Mouse (Mus musculus) megakaryocyte, adult 5-6 weeks (primary cell): ENCODE data around the gene Slc2a4. TPM values are rescaled to one million over a fixed set of nuclear protein-coding genes. Genes with fewer than 3 reads are reported as not detected.
"Not testable (repeated sequence)": the region's sequence is repeated elsewhere in the genome, so short reads cannot be mapped to it uniquely, and the experiment has no call there.

Experiments
- ATAC-seq: 2 replicates; pipeline ENCODE4 v1.8.0; 2016; ENCODE audit warnings: mild to moderate bottlenecking, inconsistent platforms; ENCODE audit not compliant: poor library complexity, severe bottlenecking
- total RNA-seq, 2 experiments: library from RNA; stranded (forward) in 1 of 2; stranded (reverse) in 1 of 2; fragments of 153-499, 151-499 nt in 1 of 2; fragments of 221-1000, 200-1000 nt in 1 of 2; gene quantifications; 2 replicates each; pipeline versions ENCODE4 v1.2.3 to v1.2.4; 2015 to 2017

Gene Slc2a4
- total RNA-seq, 2 experiments from 2014 or later = 0.07 TPM; not detected in 1

DNA sequence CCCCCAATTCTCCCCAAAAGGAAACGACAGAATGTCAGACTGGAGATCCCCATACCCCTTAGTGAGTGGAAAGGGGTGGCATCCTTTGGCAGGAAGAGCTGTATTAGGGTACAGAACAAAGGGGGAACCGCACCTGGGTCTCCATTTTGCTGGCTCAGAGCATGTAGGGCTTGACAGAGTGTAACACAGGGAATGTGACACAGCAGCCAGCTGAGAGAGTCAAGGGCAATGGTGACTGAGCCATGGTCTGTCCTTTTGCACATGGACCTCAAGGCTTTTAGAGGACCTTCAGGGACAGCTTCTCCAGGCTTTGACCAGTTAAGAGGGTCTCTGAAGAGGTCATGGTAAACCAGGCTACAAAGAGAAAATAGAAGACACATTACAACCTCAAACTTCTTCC lies 26.9 kb upstream of the Slc2a4 start:
- no peak for ATAC-seq

DNA sequence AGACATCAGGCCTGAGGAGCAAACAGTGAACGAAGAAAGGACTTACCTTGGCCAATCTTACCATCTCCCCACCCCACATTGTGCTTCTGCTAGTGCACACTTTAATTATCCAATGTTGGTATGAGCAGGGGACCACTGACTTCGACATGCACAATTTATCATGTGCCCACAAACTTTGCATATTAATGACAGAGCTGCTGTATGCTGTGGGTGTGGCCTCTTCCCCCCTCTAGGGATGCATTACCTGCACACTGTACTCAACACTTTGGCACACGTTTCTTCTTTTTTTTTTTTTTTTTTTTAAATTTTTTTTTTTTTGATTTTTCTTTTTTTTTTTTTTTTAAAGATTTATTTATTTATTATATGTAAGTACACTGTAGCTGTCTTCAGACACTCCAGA lies 22.8 kb upstream of the Slc2a4 start:
- ATAC-seq = no peak

DNA sequence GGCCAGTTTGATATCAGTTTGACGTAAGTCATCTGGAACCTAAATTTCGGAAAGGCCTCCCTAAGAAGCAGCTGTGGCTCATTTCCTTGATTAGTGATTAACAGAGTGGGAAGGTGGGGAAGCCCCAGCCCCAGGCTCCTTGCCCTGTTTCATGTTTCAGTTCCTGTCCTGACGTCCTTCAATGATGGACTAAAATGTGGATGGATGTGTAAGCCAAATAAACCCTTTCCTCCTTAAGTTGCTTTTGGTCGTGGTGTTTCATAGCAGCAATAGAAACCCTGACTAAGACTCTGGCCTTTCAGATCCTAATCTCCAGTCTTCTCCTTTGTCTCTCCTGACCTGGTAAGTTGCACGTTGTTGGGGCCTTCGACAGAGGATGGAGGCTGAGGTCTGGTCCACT lies 22.2 kb upstream of the Slc2a4 start:
- no peak for ATAC-seq

DNA sequence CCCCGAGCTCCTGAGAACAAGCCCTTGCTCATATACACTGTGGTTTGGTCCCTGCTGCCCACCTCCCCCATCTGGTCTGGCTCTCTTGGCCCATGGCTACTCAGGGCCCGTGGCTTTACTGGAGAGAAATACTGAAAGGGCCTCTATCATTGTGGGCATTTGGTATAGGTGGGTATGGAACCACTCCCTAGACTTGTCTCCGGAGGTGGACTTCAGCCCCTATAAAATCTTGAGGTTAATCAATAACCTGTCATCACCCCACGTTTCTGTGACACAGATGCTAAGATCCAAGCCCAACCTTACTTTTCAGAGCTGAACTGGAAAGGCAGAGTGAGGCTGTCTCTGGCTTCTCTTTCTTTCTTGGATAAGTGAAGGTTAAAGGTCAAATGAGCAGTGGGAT lies 20.8 kb upstream of the Slc2a4 start:
- ATAC-seq = no peak

DNA sequence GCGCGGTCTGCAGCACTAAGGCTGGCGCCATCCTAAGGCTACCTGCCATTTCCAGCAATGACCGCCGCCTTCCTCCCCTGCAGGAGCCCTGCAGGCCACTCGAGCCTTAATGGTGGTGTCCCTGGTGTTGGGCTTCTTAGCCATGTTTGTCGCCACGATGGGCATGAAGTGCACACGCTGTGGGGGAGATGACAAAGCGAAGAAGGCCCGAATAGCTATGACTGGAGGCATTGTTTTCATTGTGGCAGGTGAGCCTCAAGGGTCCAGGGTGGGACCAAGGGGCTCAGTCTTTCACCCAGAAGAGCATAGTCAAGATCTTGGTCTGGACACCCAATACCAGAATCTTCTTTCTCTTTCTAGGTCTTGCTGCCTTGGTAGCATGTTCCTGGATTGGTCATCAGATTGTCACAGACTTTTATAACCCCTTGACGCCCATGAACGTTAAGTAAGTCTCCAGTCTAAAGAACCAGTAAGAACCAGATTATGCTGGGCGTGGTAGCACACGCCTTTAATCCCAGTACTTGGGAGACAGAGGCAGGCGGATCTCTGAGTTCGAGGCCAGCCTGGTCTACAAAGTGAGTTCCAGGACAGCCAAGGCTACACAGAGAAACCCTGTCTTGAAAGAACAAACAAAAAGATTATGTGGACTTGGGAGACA lies 19.0 kb upstream of the Slc2a4 start:
- no peak for ATAC-seq

DNA sequence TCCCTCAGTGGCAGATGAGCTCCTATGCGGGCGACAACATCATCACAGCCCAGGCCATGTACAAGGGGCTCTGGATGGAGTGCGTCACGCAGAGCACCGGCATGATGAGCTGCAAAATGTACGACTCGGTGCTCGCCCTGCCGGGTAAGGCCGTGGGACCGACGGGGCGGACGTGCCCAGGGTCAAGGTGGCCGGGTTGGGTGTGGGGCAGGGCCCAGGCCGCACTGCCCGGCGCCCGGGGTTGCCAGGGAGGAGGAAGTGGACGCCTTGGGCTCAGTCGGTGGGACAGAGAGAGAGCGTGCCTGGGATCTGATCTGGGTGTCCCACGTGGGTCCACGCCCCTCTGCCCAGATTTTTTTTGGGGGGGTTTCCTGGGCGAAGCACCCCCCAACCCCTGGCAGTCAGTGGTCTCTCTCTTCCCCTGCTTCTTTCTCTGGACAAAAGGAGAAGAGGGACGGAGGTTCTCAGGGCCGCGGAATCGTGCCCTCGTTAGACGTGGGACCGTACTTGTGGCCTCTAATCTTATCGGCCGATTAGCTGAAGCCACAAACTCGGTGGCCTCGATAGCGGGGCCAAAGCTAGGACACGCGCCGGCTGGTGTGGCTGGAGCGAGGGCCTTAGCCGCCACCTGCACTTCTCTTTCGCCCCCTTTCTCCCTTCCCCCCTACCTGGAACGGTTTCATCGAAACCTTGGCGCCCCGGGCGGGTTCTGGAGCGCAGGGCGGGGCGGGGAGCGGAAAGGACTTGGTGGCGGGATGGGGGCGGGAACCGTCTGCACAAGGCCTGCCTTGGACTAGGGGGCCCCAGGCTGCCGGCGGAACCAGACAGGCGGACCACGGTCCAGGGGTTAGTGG lies 18.2 kb upstream of the Slc2a4 start:
- ATAC-seq = peak; percentile 78

DNA sequence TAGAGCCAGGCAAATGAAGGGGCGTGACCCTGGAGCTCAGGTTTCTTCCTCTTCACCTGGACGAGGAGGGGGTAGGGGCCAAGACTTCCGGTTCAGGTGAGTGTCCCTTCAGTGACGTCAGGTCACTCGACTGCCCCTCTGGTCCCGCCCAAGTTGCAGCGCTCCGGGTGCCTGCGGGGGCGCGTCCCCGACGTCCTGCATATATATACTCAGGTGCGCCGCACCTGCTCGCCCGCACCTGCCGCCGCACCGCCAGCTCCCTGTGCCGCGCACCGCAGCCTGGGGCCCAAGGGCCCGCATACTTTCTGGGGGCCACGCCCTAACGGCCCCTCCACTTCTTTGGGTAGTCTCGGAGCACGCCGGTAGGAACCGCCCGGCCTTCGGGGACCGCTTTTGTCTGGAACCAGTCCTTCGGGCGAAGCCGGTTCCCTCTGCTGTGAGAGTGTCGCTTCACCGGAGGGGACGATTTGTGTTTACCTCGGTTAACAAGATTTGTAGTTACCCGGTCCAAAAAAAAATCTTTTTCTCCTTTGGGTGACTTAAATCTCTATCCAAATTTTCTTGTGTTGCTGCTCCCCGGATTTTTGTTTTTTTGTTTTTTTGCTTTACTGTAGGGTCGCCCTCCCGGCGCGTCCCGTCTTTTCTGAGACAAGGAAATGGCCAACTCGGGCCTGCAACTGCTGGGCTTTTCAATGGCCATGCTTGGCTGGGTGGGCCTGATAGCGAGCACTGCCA lies 17.4 kb upstream of the Slc2a4 start:
- ATAC-seq = no peak

DNA sequence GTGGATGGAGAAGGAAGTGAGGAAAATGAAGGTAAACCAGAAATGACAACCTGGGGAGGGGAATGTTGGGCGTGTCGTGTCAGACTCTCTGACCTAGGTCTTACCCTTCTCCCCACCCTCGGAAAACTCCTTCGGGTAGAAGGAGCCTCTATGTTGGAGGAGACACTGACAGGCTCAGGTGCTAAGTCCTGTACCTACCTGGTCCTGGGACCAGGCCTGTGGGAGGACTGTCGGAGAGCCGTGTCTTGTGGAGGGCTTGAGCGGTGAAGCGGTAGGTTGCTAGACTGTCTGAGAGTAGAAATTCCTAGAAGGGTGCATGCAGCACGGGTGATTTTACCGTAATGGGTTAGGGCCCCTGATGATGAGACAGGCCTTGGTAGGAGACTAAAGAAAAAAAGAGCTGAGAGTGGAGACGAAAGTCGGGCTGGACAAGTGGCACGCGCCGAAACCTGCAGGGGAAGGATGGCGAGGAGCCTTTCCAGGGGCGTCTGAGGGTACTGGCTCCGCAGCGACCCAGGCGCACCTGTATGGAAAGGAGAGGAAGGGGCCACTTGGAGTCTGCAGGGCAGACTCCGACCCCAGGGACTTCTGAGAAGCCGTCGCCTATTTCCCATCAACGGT lies 16.8 kb upstream of the Slc2a4 start, which contains the start of gene Cldn7:
TSS of gene Cldn7 (plus strand) at position 130 of the 621 bp plus-strand sequence.
- no peak for ATAC-seq

DNA sequence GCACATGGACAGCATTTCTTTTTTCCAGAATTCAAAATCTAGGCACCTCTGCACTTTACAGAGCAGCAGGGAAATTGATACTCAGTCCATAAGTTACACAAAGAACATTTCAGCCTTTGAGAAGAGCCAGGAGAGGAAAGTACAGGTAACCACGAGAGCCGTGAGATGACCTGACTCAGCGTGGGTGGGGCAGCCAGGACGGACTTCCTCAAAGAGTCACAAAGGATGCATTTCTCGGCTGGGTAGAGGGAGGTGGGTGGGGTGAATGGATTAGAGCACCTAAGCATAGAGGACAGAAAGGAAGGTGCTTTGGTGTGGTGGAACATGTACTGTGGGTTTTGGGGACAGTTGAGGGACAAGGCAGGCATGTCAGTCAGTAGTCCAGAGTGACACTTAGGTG lies 13.9 kb upstream of the Slc2a4 start:
- ATAC-seq = peak; percentile 62

DNA sequence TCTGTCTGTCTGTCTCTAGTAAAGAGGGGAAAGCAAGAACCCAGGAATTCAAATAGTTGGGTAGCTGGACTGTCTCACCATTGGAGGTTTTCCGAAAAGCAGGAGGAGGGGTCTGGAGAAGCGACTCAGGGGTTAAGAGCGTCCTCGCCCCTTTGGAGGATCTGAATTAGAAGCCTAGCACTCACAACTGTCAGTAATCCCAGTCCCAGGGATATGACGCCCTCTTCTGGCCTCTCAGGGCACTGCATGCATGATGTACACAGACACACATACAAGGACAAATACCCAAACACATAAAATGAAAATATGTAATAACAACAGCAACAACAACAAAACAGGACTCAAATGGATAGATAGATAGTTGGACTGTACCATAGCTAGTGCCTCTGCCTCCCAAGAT lies 12.6 kb upstream of the Slc2a4 start:
- ATAC-seq = no peak

DNA sequence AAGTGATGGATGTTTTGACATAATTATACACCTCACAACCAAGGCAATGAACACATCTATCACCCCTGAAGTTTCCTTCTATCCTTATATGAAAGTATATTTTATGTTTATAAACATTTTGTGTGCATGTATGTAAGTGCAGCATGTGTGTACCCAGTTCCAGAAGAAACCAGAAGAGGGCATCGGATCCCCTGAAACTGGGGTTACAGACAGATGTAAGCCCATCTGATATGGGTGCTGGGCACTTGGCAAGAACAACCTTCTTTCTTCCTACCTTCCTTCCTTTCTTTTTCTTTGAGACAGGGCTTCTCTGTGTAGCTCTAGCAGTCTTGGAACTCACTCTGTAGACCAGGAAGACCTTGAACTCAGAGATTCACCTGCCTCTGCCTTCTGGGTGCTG lies 8.2 kb upstream of the Slc2a4 start:
- no peak for ATAC-seq

DNA sequence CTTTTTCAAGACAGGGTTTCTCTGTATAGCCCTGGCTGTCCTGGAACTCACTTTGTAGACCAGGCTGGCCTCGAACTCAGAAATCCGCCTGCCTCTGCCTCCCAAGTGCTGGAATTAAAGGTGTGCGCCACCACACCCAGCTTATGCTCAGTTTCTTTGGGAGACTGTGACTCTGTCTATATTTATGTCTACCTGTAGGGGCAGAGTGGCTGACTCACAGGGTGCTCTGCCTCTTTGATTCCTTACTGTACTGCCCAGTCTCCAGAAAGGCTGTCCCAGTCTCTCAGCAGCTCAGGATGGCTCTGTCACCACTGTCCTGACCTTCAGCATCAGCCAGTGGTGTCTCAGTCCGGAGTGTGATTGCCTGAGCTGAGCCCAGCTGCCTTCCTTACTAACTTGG lies 7.6 kb upstream of the Slc2a4 start:
- ATAC-seq = not testable (repeated sequence)

DNA sequence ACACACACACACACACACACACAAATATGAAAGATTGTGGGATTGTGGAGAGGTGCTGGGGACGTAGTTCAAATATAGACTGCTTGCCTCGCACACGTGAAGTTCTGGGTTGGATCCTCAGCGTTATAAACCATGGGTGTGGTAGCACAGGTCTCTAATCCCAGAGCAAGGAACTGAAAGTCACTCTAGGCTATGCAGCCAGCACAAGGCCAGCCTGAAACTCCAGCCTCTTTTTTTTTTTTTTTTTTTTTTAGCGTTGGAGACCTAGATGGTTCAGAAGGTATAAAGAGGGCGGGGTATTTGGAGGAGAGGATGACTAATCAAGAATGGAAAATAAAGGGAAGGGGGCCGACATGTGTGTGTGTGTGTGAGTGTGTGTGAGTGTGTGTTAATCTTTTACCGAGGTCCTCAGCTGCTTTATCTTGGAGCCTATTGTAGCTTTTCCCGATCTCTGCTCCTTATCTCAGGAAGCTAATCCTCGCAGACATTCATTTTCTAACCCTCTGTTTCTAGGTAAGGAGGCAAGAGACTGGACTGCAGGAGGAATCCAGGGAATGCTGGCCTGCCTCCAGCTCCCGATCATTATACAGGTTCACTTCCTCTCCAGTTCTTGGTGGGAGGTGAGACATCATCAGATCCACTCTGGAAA lies 5.4 kb upstream of the Slc2a4 start:
- no peak for ATAC-seq

DNA sequence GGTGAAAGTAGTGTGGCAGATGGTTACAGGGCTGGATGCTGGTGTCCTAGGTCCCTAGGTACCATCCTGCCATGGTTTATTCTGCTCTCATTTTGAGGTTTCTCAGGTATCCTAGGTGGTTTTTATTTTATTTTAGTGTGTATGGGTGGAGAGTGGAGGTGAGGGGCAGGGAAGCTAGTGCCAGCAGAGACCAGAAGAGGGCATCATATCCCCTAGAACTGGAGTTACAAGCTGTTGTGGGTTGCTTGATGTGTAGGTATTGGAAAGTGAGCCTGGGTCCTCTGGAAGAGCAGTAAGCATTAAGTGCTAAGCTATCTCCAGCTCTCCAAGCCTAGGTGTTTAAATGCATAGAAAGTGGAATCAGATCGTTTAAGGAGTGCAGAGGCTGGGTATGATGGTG lies 4.3 kb upstream of the Slc2a4 start:
- no peak for ATAC-seq

DNA sequence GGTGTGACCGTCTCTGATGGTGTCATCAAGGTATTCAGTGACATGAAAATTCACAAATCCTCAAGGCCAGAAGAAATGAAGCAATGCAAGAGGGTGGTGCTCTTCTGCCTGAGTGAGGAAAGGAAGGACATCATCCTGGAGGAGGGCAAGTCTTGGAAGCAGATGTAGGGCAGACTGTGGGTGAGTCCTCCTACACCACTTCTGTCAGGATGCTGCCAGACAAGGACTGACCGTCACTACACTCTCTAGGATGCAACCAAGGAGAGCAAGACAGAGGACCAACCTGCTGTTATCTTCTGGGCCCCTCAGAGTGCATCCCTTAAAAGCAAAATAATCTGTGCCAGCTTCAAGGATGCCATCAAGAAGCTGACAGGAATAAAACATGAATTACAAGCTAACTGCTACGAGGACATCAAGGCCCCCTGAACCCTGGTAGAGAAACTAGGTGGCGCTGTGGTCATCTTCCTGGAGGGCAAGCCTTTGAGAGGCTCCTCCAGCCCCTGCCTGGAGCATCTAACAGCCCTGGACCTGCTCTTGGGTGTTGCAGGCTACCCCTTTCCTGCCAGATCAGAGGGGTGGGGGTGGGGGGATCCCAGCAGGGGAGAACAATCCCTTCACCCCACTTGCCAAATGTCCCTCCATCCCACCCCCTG lies 2.9 kb upstream of the Slc2a4 start:
- ATAC-seq = no peak

DNA sequence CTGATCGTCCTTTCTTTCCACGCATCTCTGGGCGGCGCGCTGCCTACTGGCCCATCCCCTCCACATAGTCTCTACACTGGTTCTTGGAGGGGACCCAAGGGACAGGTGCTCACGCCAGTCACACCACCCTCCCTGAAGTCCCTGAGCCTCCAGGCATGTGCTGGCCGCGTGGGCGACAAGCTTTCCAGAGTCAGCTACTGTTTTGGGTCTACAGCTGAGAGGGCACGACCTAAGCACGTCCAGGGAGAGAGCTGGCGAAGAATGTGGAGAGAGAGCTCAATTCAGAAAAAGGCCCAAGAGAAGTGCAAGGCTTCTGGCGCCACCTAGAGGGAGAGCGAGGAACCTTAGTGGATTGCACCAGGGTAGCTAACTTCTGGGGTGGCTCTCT lies 769 bp upstream of the Slc2a4 start:
- ATAC-seq = peak; percentile 81

DNA sequence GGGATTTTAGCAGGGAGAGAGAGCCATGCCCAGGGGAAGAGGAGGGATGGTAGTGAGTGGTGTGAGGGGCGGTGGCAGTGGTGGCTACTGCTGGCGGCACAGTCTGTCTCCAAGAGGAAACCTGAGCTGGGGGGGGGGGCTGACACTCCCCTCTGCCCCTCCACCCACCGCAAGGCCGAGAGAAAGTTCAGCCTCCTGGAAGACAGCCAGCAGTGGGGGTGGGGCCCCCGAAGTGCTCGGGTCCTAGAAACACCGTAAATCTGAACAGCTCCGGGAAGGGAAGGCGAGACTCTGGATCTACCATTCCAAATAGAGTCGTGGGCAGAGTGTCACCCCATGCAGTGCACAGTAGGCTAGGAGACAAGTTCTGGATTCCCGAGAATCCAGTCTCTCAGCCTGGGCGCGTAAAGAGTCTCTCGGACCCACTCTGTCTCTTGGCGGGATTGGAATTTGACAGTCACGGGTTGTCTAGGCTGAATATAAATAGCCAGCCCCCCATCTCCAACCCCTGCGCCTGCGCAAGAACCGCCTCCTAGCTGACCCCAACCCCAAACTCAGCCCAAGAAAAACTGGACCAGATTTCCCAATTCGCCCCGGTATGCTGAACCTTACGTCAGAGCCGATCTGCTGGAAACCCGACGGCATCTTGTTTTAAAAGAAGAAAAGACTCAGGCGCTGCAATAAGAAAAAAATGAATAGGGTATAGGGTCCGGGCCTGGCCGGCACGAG lies 487 bp downstream of the Slc2a4 start:
- no peak for ATAC-seq

DNA sequence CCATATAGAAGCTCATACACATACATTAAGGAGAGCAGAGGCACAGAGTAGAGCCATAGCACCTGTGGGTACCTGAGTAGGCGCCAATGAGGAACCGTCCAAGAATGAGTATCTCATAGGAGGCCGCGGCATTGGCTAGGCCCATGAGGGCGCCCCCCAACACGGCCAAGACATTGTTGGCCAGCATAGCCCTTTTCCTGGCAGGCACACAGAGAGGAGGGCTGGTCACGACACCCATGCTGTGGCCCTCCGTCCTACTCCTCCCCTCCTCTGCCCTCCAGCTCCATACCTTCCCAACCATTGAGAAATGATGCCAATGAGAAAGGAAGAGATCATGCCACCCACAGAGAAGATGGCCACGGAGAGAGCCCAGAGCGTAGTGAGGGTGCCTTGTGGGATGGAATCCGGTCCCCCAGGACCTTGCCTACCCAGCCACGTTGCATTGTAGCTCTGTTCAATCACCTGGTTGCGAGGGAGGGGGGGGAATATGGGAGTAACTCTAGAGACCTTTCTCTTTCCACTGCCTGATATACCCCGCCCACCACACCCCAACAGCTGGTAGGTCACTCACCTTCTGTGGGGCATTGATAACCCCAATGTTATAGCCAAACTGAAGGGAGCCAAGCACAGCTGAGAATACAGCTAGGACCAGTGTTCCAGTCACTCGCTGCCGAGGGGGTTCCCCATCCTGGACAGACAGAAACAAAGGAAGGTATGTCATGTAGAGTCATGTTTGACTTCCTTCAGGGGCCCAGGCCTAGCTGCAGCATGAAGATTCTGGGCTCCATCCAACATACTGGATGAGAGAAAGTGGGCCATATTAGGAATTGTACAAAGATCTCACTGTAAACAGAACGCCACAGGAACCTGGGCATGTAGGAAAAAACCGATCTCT lies 1.7 kb downstream of the Slc2a4 start:
- no peak for ATAC-seq

DNA sequence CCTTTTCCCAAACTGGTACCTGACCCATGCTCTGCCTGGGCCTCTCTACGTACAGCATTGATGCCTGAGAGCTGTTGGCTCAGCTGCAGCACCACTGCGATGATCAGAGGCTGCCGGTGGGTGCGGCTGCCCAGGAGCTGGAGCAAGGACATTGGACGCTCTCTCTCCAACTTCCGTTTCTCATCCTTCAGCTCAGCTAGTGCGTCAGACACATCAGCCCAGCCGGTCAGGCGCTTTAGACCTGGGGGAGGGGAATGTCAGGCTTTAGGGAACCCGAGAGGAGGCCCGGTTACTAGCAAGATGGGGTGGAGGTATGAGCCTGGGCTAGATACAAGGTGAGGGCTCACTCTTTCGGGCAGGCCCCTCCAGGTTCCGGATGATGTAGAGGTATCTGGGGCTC lies 2.8 kb downstream of the Slc2a4 start:
- no peak for ATAC-seq
